ENCODE assay signal across 9 mouse cellular contexts in the genomic region with DNA sequence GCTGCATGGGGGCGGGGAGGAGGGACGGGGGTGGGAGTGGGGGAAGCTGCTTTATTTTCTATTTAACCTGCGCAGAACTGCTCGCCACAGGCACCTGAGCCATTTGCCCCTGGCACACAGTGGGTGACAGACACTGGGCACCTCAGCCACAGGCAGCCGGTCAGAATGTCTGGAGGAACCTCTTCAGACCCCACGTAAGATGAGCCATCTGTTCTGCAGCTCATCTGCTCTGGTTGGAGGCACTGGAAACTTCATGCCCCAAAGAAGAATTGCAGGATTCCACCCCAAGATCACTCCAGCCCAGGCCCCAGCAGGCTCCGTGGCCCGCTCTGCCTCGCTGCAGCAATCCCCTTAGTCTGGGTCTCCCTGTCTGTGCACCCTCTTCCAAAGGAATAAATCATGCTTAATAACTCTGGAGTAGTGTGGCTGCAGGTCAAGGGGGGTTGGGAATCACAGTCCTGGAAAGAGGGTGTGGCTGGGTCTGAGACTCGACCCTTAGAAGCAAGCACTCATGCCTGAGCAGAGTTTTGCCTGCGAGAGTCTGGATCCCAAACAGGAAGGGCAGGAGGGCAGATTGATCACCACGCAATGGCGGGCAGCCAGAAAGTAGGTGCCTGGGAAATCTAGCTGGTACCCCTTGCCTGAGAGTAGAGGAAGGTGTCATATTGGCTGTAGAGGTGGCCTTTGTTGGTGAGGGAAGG. TPM values are rescaled to one million over a fixed set of nuclear protein-coding genes. Genes with fewer than 3 reads are reported as not detected.
DNase-seq lines count a peak whose midpoint lies in the region; ATAC-seq and TF ChIP-seq lines count a peak whose summit lies in the region.
"Had no signal": no experiment of that assay in that cellular context is flagged by ENCODE, and none has a peak within 500 bp of the region (broad histone marks: within the 10 kb centered on the region; RNA-seq: fewer than 3 reads in every experiment).

No protein-coding gene starts in this region.

- no peaks in the 10 kb centered on the region for H3K9me3 ChIP-seq in hindbrain, postnatal 0 days (ENCODE audit: low read length)
- H3K9me3 ChIP-seq in midbrain, embryonic 14.5 days (ENCODE audit: control insufficient read depth, low read length), result no peaks in the 10 kb centered on the region

- H3K4me1 ChIP-seq in bone marrow, adult 2 months (ENCODE audit: control insufficient read depth, insufficient read depth, low read length), result peaks cover 16% of the 10 kb centered on the region
- peaks cover 16% of the 10 kb centered on the region; the same call in 1 of the 2 replicates for H3K4me1 ChIP-seq in hindbrain, postnatal 0 days (ENCODE audit: insufficient read depth, low read length)
- peaks cover 18% of the 10 kb centered on the region for H3K4me1 ChIP-seq in midbrain, embryonic 14.5 days (ENCODE audit: control insufficient read depth, insufficient read depth, low read length)

- peak overlapping the region; percentile 37 for H3K9ac ChIP-seq in hindbrain, postnatal 0 days (replicated peaks; ENCODE audit: low read length)
- H3K9ac ChIP-seq in midbrain, embryonic 14.5 days (replicated peaks; ENCODE audit: low read length), result peak overlapping the region; percentile 40

- intact Hi-C loops in left cerebral cortex, postnatal 36 days (cut with DNase I), result no loop called here

- no peak for ATAC-seq in hindbrain, postnatal 0 days
- no peak for ATAC-seq in midbrain, embryonic 14.5 days (ENCODE audit: low FRiP score, low TSS enrichment)
- ATAC-seq: Patski had no signal

- 18% methylated on average over 13 of the region's 13 CpGs for WGBS in bone marrow, adult 2 months
- WGBS in hindbrain, postnatal 0 days, result 35% methylated on average over 13 of the region's 13 CpGs
- 39% methylated on average over 13 of the region's 13 CpGs for WGBS in midbrain, embryonic 14.5 days

- H3K4me3 ChIP-seq in bone marrow, adult 2 months (replicated peaks; ENCODE audit: control insufficient read depth, low read depth, low read length), result peak overlapping the region; percentile 19
- H3K4me3 ChIP-seq in hindbrain, postnatal 0 days (ENCODE audit: low read length), result peak overlapping the region; percentile 8; the same call in 1 of the 2 replicates
- H3K4me3 ChIP-seq in midbrain, embryonic 14.5 days (replicated peaks; ENCODE audit: low read depth, low read length), result peak overlapping the region; percentile 26

- H3K4me2 ChIP-seq in hindbrain, postnatal 0 days (ENCODE audit: low read depth, low read length), result peak overlapping the region; percentile 54
- H3K4me2 ChIP-seq in midbrain, embryonic 14.5 days (ENCODE audit: low read length), result peak overlapping the region; percentile 53

- peak; percentile 21 for DNase-seq in kidney, adult 9 months
- no peak for DNase-seq in kidney, adult 11 months
- DNase-seq in hindbrain, postnatal 0 days (ENCODE audit: low spot score), result no peak
- DNase-seq in midbrain, embryonic 14.5 days, result no peak
- no peak for DNase-seq in right cerebral cortex, postnatal 10 days (ENCODE audit: low spot score in 2 of 2)
- no peak for DNase-seq in left cerebral cortex, postnatal 36 days (ENCODE audit: low spot score in 2 of 2)
- DNase-seq in cerebellum, adult 11 months, result no peak

- no peaks in the 10 kb centered on the region for H3K27me3 ChIP-seq in hindbrain, postnatal 0 days (ENCODE audit: insufficient read depth, low read length)
- H3K27me3 ChIP-seq in midbrain, embryonic 14.5 days (ENCODE audit: control insufficient read depth, insufficient read depth, low read length), result no peaks in the 10 kb centered on the region
- H3K27me3 ChIP-seq: Patski had no signal

- TF ChIP-seq POLR2A in bone marrow, adult 2 months (IDR thresholded peaks at IDR 0.05; ENCODE audit: borderline replicate concordance, control insufficient read depth, low read depth, low read length), result no peak

- no peaks in the 10 kb centered on the region; the same call in 1 of the 2 replicates for H3K36me3 ChIP-seq in hindbrain, postnatal 0 days (ENCODE audit: insufficient read depth, low read length)
- no peaks in the 10 kb centered on the region for H3K36me3 ChIP-seq in midbrain, embryonic 14.5 days (ENCODE audit: control insufficient read depth, insufficient read depth, low read length)

- TF ChIP-seq CTCF in bone marrow, adult 2 months (IDR thresholded peaks at IDR 0.05; ENCODE audit: control insufficient read depth, insufficient read depth, low read length), result no peak
- TF ChIP-seq CTCF in hindbrain, postnatal 0 days (IDR thresholded peaks at IDR 0.05; ENCODE audit: low read depth), result no peak

- H3K27ac ChIP-seq in bone marrow, adult 2 months (ENCODE audit: control insufficient read depth, insufficient read depth, low read depth, low read length, poor library complexity), result peak overlapping the region; percentile 65
- H3K27ac ChIP-seq in hindbrain, postnatal 0 days, result peak overlapping the region; percentile 87
- peak overlapping the region; percentile 81 for H3K27ac ChIP-seq in midbrain, embryonic 14.5 days (replicated peaks; ENCODE audit: low read depth, low read length)

RNA-seq across cellular contexts. Expression of a gene that starts 4.0 kb away (rescaled TPM):
- 53.4 and 121 TPM in 2 replicates for polyA plus RNA-seq in bone marrow, adult 2 months (2011; ENCODE audit: insufficient read depth, insufficient read length, low replicate concordance, missing spikeins)
- 4.9 and 15.3 TPM in 2 replicates for total RNA-seq in hindbrain, postnatal 0 days (2014; rRNA removed)
- 33.4 and 45.2 TPM in 2 replicates for polyA plus RNA-seq in hindbrain, postnatal 0 days (2015; fragmentation: Nextera tagmentation; extraction: Ambion mirVana)
- polyA plus RNA-seq in midbrain, embryonic 14.5 days (2014; fragmentation: Nextera tagmentation; extraction: Ambion mirVana), result 5.2 and 32.1 TPM in 2 replicates
- total RNA-seq in left cerebral cortex, postnatal 36 days (2021), result 1 to 10 TPM; 2.9 to 4.1 TPM

RNA-seq across cellular contexts. Expression of a gene that starts 6.7 kb away (rescaled TPM):
- 1.7 and 5.7 TPM in 2 replicates for polyA plus RNA-seq in bone marrow, adult 2 months (2011; ENCODE audit: insufficient read depth, insufficient read length, low replicate concordance, missing spikeins)
- total RNA-seq in hindbrain, postnatal 0 days (2014; rRNA removed), result 6.8 and 7.5 TPM in 2 replicates
- 7.8 and 10.6 TPM in 2 replicates for polyA plus RNA-seq in hindbrain, postnatal 0 days (2015; fragmentation: Nextera tagmentation; extraction: Ambion mirVana)
- polyA plus RNA-seq in midbrain, embryonic 14.5 days (2014; fragmentation: Nextera tagmentation; extraction: Ambion mirVana), result 2.6 and 3.1 TPM in 2 replicates
- total RNA-seq in left cerebral cortex, postnatal 36 days (2021), result 1 to 10 TPM; 2.3 to 2.9 TPM

RNA-seq across cellular contexts. Expression of a gene that starts 20.4 kb away (rescaled TPM):
- polyA plus RNA-seq in bone marrow, adult 2 months (2011; ENCODE audit: insufficient read depth, insufficient read length, low replicate concordance, missing spikeins), result 3.6 and 9.6 TPM in 2 replicates
- total RNA-seq in hindbrain, postnatal 0 days (2014; rRNA removed), result 39.2 and 48.8 TPM in 2 replicates
- polyA plus RNA-seq in hindbrain, postnatal 0 days (2015; fragmentation: Nextera tagmentation; extraction: Ambion mirVana), result 4.6 and 6.8 TPM in 2 replicates
- 5.1 and 7.5 TPM in 2 replicates for polyA plus RNA-seq in midbrain, embryonic 14.5 days (2014; fragmentation: Nextera tagmentation; extraction: Ambion mirVana)
- 10 to 100 TPM; 21.8 to 22.0 TPM for total RNA-seq in left cerebral cortex, postnatal 36 days (2021)

RNA-seq across cellular contexts. Expression of a gene that starts 20.6 kb away (rescaled TPM):
- polyA plus RNA-seq in bone marrow, adult 2 months (2011; ENCODE audit: insufficient read depth, insufficient read length, low replicate concordance, missing spikeins), result not detected in 2 replicates
- total RNA-seq in hindbrain, postnatal 0 days (2014; rRNA removed), result not detected in 2 replicates
- 0.19 and 0.51 TPM in 2 replicates for polyA plus RNA-seq in hindbrain, postnatal 0 days (2015; fragmentation: Nextera tagmentation; extraction: Ambion mirVana)
- not detected in 2 replicates for polyA plus RNA-seq in midbrain, embryonic 14.5 days (2014; fragmentation: Nextera tagmentation; extraction: Ambion mirVana)
- total RNA-seq in left cerebral cortex, postnatal 36 days (2021), result not detected

RNA-seq across cellular contexts. Expression of a gene that starts 39.0 kb away (rescaled TPM):
- polyA plus RNA-seq in bone marrow, adult 2 months (2011; ENCODE audit: insufficient read depth, insufficient read length, low replicate concordance, missing spikeins), result 0.97 and 2.5 TPM in 2 replicates
- total RNA-seq in hindbrain, postnatal 0 days (2014; rRNA removed), result 37.8 and 44.9 TPM in 2 replicates
- 4.1 and 4.4 TPM in 2 replicates for polyA plus RNA-seq in hindbrain, postnatal 0 days (2015; fragmentation: Nextera tagmentation; extraction: Ambion mirVana)
- 2.3 and 4.4 TPM in 2 replicates for polyA plus RNA-seq in midbrain, embryonic 14.5 days (2014; fragmentation: Nextera tagmentation; extraction: Ambion mirVana)
- total RNA-seq in left cerebral cortex, postnatal 36 days (2021), result 10 to 100 TPM; 10.2 to 12.3 TPM
